Mouse (Mus musculus): ENCODE measurements around the gene Mageh1. TPM values are rescaled to one million over a fixed set of nuclear protein-coding genes. Genes with fewer than 3 reads are reported as not detected.
"Not testable (repeated sequence)": the region's sequence is repeated elsewhere in the genome, so short reads cannot be mapped to it uniquely, and the experiment has no call there.

Mageh1 gene
- 58.7 and 62.9 TPM in 2 replicates for polyA plus RNA-seq (2016; fragmentation: Nextera tagmentation; extraction: Ambion mirVana)

DNA sequence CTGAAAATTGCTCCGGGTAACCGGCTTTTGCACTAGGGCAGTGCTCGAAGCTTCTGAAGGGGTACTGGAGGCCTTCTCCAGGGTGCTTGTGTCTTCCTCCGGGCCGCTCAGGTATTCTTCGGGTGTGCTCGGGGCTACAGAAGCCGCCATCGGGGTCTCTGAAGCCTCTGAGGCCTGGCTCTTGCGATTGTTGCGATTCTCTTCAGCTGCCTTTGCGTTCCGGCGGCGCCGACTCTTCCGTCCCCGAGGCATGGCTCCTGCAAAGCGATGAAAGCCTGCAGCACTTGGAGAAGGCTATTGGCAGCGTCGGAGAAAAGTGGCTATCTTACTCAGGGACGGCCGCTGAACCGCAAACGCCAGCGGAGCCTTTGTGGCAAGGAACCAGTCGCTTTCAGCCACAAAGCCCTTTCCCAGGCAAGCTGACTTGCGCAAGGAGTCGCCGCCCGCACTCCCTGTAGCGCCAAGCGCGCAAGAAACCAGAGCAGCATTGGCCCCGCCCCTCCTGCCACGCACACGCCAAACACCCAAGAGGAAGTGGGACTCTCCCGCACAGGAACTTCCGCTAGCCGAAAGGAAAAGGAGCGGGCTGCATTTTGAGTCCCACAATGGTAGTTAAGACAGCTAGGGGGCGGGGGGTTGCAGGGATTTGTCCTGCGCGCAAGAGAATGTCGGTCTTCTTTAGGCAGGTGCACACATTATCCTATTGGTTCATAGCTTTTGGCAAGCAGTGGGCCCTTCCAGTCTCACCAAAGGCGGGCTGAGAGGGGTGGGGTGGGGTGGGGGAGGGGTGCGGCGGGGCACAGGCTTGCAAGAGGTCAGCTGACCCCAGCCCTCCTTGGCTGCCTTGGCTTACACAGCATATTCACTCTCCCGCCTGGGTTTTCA, at the start of gene Mageh1:
Gene Mageh1 (minus strand): TSS at position 489 of the 885 bp plus-strand sequence.
- 18% methylated on average over 47 of the region's 49 CpGs for WGBS
- Histone ChIP-seq H3K9ac (peak within 1 kb of the TSS; percentile 60), H3K36me3 (no peaks in the 10 kb centered on the region), H3K4me3 (peak within 1 kb of the TSS; percentile 50), H3K4me2 (replicated peaks) (peak within 1 kb of the TSS; percentile 50), H3K9me3 (no peaks in the 10 kb centered on the region), H3K4me1 (no peaks in the 10 kb centered on the region), H3K27ac (peak within 1 kb of the TSS; percentile 91), H3K27me3 (peaks cover 10% of the 10 kb centered on the region; the same call in 1 of the 2 replicates)
- peak; percentile 91 for ATAC-seq (ENCODE audit: insufficient number of reproducible peaks, insufficient read depth, low FRiP score, low TSS enrichment)

DNA sequence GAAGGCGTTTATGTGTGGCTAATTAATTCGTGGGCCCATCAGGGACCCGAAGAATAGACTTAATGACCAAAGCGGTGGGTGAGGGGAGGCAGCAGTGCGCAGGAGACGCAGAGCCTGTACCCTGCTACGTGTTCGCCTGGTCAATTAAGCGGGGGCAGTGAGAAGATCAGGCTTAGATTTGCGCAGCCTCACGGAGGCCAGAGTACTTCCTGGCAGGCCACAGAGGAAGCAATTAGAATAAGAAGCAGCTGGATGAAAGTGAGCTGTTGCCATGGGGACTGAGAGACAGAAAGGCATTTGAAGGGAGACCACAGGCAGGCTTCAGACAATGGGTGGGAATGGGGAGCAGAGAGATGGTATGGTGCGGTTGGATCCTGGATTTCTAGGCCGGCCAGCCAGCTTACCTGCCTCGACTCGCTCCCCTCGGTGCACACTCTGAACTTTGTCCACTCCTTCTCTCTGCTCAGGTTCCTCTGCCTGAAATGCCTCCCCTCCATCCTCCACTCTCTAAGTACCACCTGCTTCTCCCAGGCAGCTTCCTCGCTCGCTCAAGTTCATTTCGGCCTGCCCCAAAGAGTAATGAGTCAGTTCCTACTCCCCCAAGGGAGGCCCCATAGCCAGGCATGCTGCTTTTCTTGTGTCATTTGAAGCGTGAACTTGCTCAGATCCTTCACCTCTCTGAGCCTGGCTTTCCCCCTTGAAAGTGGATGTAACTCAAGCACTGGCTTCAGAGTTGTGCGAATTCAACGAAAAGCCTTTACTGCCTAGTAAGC, 783 bp upstream of the Mageh1 start:
- Histone ChIP-seq H3K4me3 (peak overlapping the region; percentile 50), H3K4me2 (replicated peaks) (peak overlapping the region; percentile 50), H3K27me3 (peaks cover 11% of the 10 kb centered on the region; the same call in 1 of the 2 replicates), H3K27ac (peak overlapping the region; percentile 91)
- H3K9ac ChIP-seq, H3K9me3 ChIP-seq, H3K4me1 ChIP-seq, H3K36me3 ChIP-seq: not testable (repeated sequence)
- ATAC-seq (ENCODE audit: insufficient number of reproducible peaks, insufficient read depth, low FRiP score, low TSS enrichment), result peak; percentile 86
- WGBS, result 26% methylated on average over 5 of the region's 22 CpGs

DNA sequence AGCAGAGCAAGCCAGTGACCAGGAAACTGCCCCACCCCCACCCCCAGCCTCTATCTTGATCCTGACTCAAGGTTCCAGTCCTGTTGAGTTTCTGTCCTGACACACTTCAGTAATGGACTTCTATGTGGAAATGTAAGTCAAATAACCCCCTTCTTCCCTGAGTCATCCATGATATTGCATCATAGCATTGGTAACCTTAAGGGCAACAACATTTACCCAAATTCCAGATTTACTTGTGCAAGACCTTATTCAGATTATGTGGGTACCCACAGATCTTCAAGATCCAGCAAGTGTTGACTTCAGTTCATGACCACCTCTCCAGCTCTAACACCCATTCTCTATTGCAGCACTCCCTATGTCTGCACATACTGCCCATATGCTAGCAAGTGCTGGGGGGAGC, 5.8 kb downstream of the Mageh1 start:
- H3K27ac ChIP-seq; ATAC-seq (ENCODE audit: insufficient number of reproducible peaks, insufficient read depth, low FRiP score, low TSS enrichment); H3K9ac ChIP-seq; H3K36me3 ChIP-seq; H3K9me3 ChIP-seq; H3K4me1 ChIP-seq; H3K27me3 ChIP-seq; H3K4me3 ChIP-seq; H3K4me2 ChIP-seq (replicated peaks): not testable (repeated sequence)

DNA sequence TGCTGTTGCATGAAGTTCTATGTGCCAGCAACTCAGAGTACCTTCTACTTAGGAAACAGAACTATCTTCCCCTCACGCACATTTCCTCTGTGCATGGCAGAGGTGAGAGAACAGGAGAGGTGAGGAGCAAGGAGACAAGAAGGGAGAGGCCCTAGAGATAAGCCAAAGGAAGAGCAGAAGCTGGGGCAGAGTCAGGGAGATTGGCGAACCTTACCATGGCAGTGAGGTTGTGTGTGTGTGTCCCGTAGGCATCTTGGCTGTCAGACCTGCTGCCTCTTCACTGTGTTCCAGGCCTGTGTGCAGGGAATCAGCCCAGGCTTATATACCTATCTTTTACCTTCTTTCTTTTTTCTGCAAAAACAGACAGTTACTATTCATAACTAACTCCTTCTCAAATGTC, 11.7 kb downstream of the Mageh1 start:
- 95% methylated on average over 3 of the region's 3 CpGs for WGBS
- not testable (repeated sequence) for ATAC-seq (ENCODE audit: insufficient number of reproducible peaks, insufficient read depth, low FRiP score, low TSS enrichment)

DNA sequence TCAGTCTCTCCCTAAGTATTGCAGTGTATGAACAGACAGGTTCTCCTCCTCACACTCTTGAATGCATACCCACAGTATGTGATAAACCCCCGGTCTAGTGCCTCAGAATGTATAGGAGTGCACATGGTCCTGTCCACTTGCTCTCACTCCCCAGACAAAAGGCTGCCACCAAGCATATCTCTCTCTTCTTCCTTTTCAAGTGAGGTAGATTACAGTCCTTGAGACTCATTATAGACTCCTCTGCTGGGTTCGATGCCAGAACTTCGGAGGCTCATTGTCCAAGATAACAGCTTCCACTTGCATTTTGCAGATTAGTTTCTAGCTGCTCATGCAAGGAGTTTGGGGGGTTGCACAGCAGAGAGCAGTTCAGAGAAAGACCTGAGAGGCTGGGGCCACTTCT, 12.1 kb downstream of the Mageh1 start:
- H3K36me3 ChIP-seq; H3K4me3 ChIP-seq; H3K27me3 ChIP-seq; H3K27ac ChIP-seq; H3K9me3 ChIP-seq; H3K4me2 ChIP-seq (replicated peaks); H3K4me1 ChIP-seq; ATAC-seq (ENCODE audit: insufficient number of reproducible peaks, insufficient read depth, low FRiP score, low TSS enrichment); H3K9ac ChIP-seq: not testable (repeated sequence)
- WGBS, result no CpG with 5 or more reads among the region's 3 CpGs

More for the DNA sequence above, 11.7 kb downstream of the Mageh1 start:
- H3K36me3 ChIP-seq; H3K9ac ChIP-seq; H3K4me2 ChIP-seq (replicated peaks); H3K27ac ChIP-seq; H3K4me3 ChIP-seq; H3K9me3 ChIP-seq; H3K27me3 ChIP-seq; H3K4me1 ChIP-seq: not testable (repeated sequence)

DNA sequence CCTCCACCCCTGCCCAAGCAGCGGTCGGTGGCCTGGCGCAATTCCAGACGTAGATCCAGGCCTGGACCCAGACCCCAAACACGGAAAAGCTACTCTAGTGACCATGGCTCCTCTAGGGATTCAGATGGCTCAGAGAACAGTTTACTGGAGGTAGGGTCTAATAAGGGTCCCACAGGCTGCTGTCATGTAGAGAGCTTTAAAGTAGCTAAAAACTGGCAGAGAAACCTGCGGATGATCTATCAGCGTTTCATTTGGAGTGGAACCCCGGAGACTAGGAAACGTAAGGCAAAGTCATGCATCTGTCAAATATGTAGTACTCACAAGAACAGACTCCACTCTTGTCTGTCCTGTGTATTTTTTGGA, 29.7 kb downstream of the Mageh1 start:
- H3K9ac ChIP-seq, result peak overlapping the region; percentile 54; the same call in 1 of the 2 replicates
- ATAC-seq (ENCODE audit: insufficient number of reproducible peaks, insufficient read depth, low FRiP score, low TSS enrichment), result no peak; the same call in 1 of the 2 replicates
- no peaks in the 10 kb centered on the region for H3K9me3 ChIP-seq
- WGBS, result 26% methylated on average over 9 of the region's 9 CpGs
- H3K27me3 ChIP-seq, result no peaks in the 10 kb centered on the region; the same call in 1 of the 2 replicates
- H3K27ac ChIP-seq, result 0 out of 2 replicates have a peak overlapping the region, but pooled peaks have one; percentile 75
- H3K4me1 ChIP-seq, result no peaks in the 10 kb centered on the region
- peak overlapping the region; percentile 59 for H3K4me2 ChIP-seq (replicated peaks)
- peak overlapping the region; percentile 51 for H3K4me3 ChIP-seq
- no peaks in the 10 kb centered on the region for H3K36me3 ChIP-seq

DNA sequence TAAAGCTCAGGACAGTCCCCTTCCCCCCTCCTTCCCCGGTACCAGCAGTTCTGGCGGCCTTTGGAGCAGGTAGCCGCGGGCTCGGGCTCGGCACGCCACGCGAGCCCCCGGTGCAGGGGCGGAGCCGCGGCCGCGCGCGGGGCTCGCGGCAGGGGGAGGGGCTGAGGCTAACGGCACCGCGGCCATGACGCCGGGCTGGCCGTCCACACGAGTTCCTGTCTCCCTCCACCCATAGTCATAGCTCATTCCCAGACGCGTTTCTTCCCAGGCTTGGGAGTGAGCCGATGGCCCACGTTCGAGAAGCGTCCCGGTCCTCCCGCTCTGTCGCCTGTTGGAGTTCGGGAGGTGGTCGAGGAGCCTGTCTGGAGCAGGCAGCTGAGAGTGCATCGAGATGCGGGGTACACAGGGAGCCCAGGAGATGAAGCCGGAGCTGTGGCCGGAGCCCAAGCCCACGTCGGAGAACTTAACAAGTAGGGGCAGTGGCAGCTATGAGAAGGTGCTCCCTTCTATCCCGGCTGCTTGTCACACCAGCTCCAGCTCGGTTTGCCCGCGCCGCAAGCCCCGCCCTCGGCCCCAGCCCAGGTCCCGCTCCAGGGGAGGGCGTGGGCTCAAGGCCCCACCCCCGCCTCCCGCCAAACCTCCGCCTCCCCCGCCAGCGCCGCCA, 30.2 kb downstream of the Mageh1 start:
- H3K4me1 ChIP-seq, result no peaks in the 10 kb centered on the region
- H3K4me3 ChIP-seq, result peak overlapping the region; percentile 51
- peak overlapping the region; percentile 75 for H3K27ac ChIP-seq
- H3K27me3 ChIP-seq, result no peaks in the 10 kb centered on the region; the same call in 1 of the 2 replicates
- ATAC-seq (ENCODE audit: insufficient number of reproducible peaks, insufficient read depth, low FRiP score, low TSS enrichment), result peak; percentile 82
- WGBS, result 19% methylated on average over 58 of the region's 58 CpGs
- peak overlapping the region; percentile 54 for H3K9ac ChIP-seq
- H3K36me3 ChIP-seq, result no peaks in the 10 kb centered on the region
- peak overlapping the region; percentile 59 for H3K4me2 ChIP-seq (replicated peaks)
- H3K9me3 ChIP-seq, result no peaks in the 10 kb centered on the region

DNA sequence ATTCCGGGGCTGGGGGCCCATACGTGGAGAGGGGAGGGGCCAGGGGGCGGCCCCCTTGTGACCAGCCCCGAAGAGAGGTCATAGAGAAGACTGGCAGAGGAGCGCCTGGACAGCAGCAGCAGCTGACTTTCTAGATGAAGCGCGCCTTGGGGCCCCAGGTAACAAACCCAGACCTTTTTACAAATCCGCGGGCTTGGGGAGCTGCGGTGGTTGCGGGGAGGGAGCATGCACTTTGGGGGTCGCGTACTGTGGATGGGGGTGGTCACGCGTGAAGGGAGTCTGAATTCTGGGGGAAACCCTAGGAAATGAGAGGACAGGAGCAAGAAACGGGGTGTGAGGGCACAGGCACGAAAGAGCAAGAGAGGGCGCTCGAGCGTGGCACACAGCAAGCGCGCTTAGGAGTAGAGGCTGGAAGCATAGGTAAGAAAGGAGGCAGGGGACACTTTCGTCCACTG, 31.0 kb downstream of the Mageh1 start, which contains the start of gene Usp51:
Gene Usp51 (plus strand): TSS at position 83 of the 455 bp plus-strand sequence.
- 20% methylated on average over 23 of the region's 23 CpGs for whole genome bisulfite sequencing
- Histone ChIP-seq H3K4me1 (no peaks in the 10 kb centered on the region), H3K9ac (peak within 1 kb of the TSS; percentile 54), H3K4me2 (replicated peaks) (peak within 1 kb of the TSS; percentile 59), H3K27me3 (no peaks in the 10 kb centered on the region; the same call in 1 of the 2 replicates), H3K9me3 (no peaks in the 10 kb centered on the region), H3K4me3 (peak within 1 kb of the TSS; percentile 51), H3K27ac (peak within 1 kb of the TSS; percentile 75), H3K36me3 (no peaks in the 10 kb centered on the region)
- ATAC-seq (ENCODE audit: insufficient number of reproducible peaks, insufficient read depth, low FRiP score, low TSS enrichment), result peak; percentile 74

DNA sequence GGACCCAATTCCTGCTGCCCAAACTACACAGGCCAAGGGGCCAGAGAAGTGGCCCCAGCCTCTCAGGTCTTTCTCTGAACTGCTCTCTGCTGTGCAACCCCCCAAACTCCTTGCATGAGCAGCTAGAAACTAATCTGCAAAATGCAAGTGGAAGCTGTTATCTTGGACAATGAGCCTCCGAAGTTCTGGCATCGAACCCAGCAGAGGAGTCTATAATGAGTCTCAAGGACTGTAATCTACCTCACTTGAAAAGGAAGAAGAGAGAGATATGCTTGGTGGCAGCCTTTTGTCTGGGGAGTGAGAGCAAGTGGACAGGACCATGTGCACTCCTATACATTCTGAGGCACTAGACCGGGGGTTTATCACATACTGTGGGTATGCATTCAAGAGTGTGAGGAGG, 41.3 kb downstream of the Mageh1 start:
- H3K27me3 ChIP-seq; H3K4me2 ChIP-seq (replicated peaks); H3K9me3 ChIP-seq; H3K27ac ChIP-seq; H3K4me1 ChIP-seq; ATAC-seq (ENCODE audit: insufficient number of reproducible peaks, insufficient read depth, low FRiP score, low TSS enrichment); H3K9ac ChIP-seq; H3K36me3 ChIP-seq; H3K4me3 ChIP-seq: not testable (repeated sequence)
- WGBS, result no CpG with 5 or more reads among the region's 3 CpGs

DNA sequence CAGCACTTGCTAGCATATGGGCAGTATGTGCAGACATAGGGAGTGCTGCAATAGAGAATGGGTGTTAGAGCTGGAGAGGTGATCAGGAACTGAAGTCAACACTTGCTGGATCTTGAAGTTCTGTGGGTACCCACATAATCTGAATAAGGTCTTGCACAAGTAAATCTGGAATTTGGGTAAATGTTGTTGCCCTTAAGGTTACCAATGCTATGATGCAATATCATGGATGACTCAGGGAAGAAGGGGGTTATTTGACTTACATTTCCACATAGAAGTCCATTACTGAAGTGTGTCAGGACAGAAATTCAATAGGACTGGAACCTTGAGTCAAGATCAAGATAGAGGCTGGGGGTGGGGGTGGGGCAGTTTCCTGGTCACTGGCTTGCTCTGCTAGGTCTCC, 47.5 kb downstream of the Mageh1 start:
- ATAC-seq (ENCODE audit: insufficient number of reproducible peaks, insufficient read depth, low FRiP score, low TSS enrichment); H3K4me1 ChIP-seq; H3K4me2 ChIP-seq (replicated peaks); H3K27me3 ChIP-seq; H3K9me3 ChIP-seq; H3K9ac ChIP-seq; H3K27ac ChIP-seq; H3K4me3 ChIP-seq; H3K36me3 ChIP-seq: not testable (repeated sequence)
